Mouse (Mus musculus): ENCODE data around the gene Runx1. TPM values are rescaled to one million over a fixed set of nuclear protein-coding genes. Genes with fewer than 3 reads are reported as not detected.

Runx1 gene
- polyA plus RNA-seq, 1 experiment from 2014 or later, result 4.6 TPM

DNA sequence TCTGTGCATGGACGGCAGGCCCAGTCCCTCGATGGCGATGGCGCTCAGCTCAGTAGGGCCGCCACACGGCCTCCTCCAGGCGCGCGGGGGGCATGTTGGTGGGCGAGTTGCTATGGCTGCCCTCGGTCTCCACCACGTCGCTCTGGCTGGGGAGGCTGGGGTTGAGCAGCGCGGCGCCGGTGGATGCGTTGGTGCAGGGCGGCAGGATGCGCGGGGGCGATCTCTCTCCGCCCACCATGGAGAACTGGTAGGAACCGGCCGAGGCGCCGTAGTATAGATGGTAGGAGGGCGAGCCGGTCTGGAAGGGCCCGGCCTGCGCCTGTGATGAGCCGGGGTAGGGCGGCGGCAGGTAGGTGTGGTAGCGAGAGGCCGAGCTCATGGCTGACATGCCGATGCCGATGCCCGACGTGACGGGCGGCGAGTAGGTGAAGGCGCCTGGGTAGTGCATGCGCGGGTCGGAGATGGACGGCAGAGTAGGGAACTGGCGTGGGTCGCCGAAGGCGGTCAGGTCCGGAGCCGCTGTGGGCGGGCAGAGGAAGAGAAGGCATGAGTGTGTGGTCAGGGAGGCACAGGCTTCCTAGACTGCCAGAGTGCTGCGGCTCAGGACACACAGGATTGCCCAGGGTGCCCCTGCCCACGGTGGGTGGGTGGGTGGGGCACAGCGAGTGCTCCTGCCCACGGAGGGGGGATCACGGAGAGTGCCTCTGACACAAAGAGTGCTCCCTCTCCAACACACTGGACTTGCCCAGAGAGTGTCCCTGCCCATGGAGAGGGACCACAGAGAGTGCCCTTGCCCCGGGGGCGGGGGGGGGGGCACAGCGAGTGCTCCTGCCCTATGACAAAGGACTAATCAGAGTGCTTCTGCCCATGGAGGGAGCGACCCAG lies 220.1 kb downstream of the Runx1 start:
- no peak overlapping the region for H3K9ac ChIP-seq (replicated peaks)
- ATAC-seq (no peak), DNase-seq (peak; percentile 17)
- H3K4me3 ChIP-seq (ENCODE audit: low read depth, low read length), result 0 out of 2 replicates have a peak overlapping the region, but pooled peaks have one; percentile 6
- H3K27me3 ChIP-seq (ENCODE audit: insufficient read depth, low read length), result 0 out of 2 replicates have a peak, but pooled peaks cover 4% of the 10 kb centered on the region
- H3K27ac ChIP-seq (ENCODE audit: low read depth), result no peak overlapping the region
- TF ChIP-seq EP300 (IDR thresholded peaks at IDR 0.05; ENCODE audit: low read depth) (no peak), CTCF (IDR thresholded peaks at IDR 0.05; ENCODE audit: low read depth) (no peak)
- H3K4me1 ChIP-seq (ENCODE audit: insufficient read depth), result no peaks in the 10 kb centered on the region
- WGBS (ENCODE audit: insufficient replicate concordance), result 72% methylated on average over 53 of the region's 64 CpGs
- peak overlapping the region; percentile 32; the same call in 1 of the 2 replicates for H3K4me2 ChIP-seq (ENCODE audit: low read depth, low read length)
- H3K36me3 ChIP-seq (replicated peaks; ENCODE audit: insufficient read depth, low read length), result peaks cover 6% of the 10 kb centered on the region; the same call in 1 of the 2 replicates
- no peaks in the 10 kb centered on the region for H3K9me3 ChIP-seq (ENCODE audit: low read length)

DNA sequence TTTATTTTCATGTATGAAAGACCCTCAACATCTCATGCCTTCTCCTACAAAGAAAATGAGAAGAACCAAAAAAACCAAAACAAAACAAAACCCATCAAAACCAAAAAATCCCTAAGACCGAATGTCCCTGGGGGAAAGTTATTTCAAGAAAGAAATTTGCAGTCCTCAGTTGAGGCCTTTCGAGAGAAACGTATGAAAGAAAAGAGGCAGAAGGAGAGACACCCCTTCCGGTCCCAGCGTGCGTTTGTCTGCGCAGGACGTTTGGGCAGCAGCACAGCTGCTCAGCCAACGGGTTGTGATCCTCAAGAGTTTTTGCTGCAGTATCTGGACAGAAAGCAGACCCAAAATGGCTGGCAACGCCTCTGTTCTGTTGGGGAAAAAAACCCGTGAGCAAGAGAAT lies 223.4 kb downstream of the Runx1 start:
- DNase-seq (no peak), ATAC-seq (no peak)
- 67% methylated on average over 11 of the region's 11 CpGs for WGBS (ENCODE audit: insufficient replicate concordance)
- Histone ChIP-seq H3K36me3 (replicated peaks; ENCODE audit: insufficient read depth, low read length) (peaks cover 6% of the 10 kb centered on the region; the same call in 1 of the 2 replicates), H3K9ac (replicated peaks) (no peak overlapping the region), H3K27me3 (ENCODE audit: insufficient read depth, low read length) (peaks cover 5% of the 10 kb centered on the region; the same call in 1 of the 2 replicates), H3K4me3 (ENCODE audit: low read depth, low read length) (no peak overlapping the region), H3K4me1 (ENCODE audit: insufficient read depth) (no peaks in the 10 kb centered on the region), H3K27ac (ENCODE audit: low read depth) (no peak overlapping the region), H3K4me2 (ENCODE audit: low read depth, low read length) (no peak overlapping the region), H3K9me3 (ENCODE audit: low read length) (no peaks in the 10 kb centered on the region)
- TF ChIP-seq EP300 (IDR thresholded peaks at IDR 0.05; ENCODE audit: low read depth) (no peak), CTCF (IDR thresholded peaks at IDR 0.05; ENCODE audit: low read depth) (no peak)

DNA sequence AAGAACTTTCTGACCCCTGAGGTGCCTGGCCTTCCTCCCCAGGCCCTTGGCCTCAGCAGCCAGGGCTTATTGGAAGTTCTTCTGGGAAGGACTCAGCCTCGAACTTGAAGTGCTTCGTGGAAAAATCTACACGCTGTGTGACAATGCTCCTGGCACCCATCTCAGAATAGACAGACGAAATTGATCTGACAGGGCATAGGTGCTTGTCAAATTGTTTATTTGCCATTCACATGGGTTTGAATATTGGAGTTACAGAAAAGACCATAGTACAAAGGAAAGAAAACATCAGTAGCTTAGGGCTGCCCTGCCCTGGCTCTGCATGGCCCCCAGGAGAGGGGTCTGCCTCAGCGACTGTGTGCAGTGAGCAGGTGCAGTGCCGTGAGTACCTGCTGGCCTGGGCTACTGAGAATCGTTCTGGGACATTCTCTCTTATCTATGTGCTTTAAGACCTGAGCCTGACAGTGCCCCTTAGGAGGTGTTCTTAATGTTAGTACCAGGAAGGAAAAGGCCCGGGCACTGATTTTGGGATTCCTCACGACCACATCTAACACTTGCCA lies 224.6 kb downstream of the Runx1 start:
- ATAC-seq (no peak), DNase-seq (no peak)
- Histone ChIP-seq H3K36me3 (replicated peaks; ENCODE audit: insufficient read depth, low read length) (peaks cover 6% of the 10 kb centered on the region; the same call in 1 of the 2 replicates), H3K27ac (ENCODE audit: low read depth) (no peak overlapping the region), H3K4me1 (ENCODE audit: insufficient read depth) (no peaks in the 10 kb centered on the region), H3K4me3 (ENCODE audit: low read depth, low read length) (no peak overlapping the region), H3K9me3 (ENCODE audit: low read length) (no peaks in the 10 kb centered on the region), H3K27me3 (ENCODE audit: insufficient read depth, low read length) (peaks cover 5% of the 10 kb centered on the region; the same call in 1 of the 2 replicates), H3K9ac (replicated peaks) (no peak overlapping the region), H3K4me2 (ENCODE audit: low read depth, low read length) (no peak overlapping the region)
- TF ChIP-seq CTCF (IDR thresholded peaks at IDR 0.05; ENCODE audit: low read depth) (no peak), EP300 (IDR thresholded peaks at IDR 0.05; ENCODE audit: low read depth) (no peak)
- 59% methylated on average over 9 of the region's 9 CpGs for WGBS (ENCODE audit: insufficient replicate concordance)

DNA sequence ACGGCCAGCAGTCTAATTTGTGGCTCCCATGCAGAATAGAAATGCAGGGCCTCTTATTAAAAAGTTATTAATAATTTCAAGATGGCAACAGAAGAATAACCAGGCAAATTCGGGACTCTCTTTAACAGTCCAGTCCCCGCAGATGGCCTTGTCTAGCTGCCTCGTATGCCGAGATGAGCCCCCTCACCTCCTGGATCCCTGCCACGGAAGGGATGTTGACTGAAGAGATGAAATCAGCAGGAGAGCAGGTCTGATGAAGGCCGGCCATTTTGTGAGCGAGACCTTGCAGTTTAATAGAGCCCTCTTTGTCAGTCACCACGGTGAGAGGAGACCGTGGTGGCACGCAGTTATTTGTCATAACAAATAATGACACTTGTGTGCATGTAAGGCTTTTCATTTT lies 226.5 kb downstream of the Runx1 start:
- WGBS (ENCODE audit: insufficient replicate concordance), result 71% methylated on average over 11 of the region's 11 CpGs
- no peak for DNase-seq

DNA sequence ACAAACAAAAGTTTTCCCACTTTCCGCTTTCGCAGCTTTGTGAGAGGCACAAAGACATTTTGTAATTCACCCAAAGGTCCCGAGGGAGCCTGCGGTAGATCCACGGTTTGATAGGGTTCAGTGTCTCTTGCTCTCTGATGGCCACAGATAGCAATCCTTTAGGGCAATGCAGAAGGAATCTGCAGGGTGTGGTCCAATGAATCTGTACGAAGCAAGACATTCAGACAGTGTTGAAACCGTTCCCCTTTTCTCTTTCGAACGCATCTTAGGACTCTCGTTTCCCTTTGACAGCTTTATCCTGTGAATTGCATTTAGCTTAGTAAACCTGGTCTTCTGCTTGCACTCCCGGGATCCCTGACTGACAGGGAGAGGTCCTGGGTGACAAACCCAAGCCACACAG lies 228.3 kb downstream of the Runx1 start:
- H3K4me1 ChIP-seq (ENCODE audit: insufficient read depth), result no peaks in the 10 kb centered on the region
- H3K4me2 ChIP-seq (ENCODE audit: low read depth, low read length), result no peak overlapping the region
- no peaks in the 10 kb centered on the region for H3K36me3 ChIP-seq (replicated peaks; ENCODE audit: insufficient read depth, low read length)
- H3K9ac ChIP-seq (replicated peaks), result no peak overlapping the region
- ATAC-seq (no peak), DNase-seq (no peak)
- no peak overlapping the region for H3K27ac ChIP-seq (ENCODE audit: low read depth)
- no peaks in the 10 kb centered on the region for H3K9me3 ChIP-seq (ENCODE audit: low read length)
- TF ChIP-seq EP300 (IDR thresholded peaks at IDR 0.05; ENCODE audit: low read depth) (no peak), CTCF (IDR thresholded peaks at IDR 0.05; ENCODE audit: low read depth) (no peak)
- peaks cover 7% of the 10 kb centered on the region; the same call in 1 of the 2 replicates for H3K27me3 ChIP-seq (ENCODE audit: insufficient read depth, low read length)
- H3K4me3 ChIP-seq (ENCODE audit: low read depth, low read length), result no peak overlapping the region
- 51% methylated on average over 11 of the region's 11 CpGs for WGBS (ENCODE audit: insufficient replicate concordance)

More for the DNA sequence above, 226.5 kb downstream of the Runx1 start:
- H3K27ac ChIP-seq (ENCODE audit: low read depth), result no peak overlapping the region
- peaks cover 4% of the 10 kb centered on the region; the same call in 1 of the 2 replicates for H3K27me3 ChIP-seq (ENCODE audit: insufficient read depth, low read length)
- ATAC-seq, result no peak
- no peaks in the 10 kb centered on the region for H3K36me3 ChIP-seq (replicated peaks; ENCODE audit: insufficient read depth, low read length)
- no peaks in the 10 kb centered on the region for H3K4me1 ChIP-seq (ENCODE audit: insufficient read depth)
- H3K4me3 ChIP-seq (ENCODE audit: low read depth, low read length), result no peak overlapping the region
- H3K4me2 ChIP-seq (ENCODE audit: low read depth, low read length), result no peak overlapping the region
- no peak overlapping the region for H3K9ac ChIP-seq (replicated peaks)
- TF ChIP-seq EP300 (IDR thresholded peaks at IDR 0.05; ENCODE audit: low read depth), result no peak
- TF ChIP-seq CTCF (IDR thresholded peaks at IDR 0.05; ENCODE audit: low read depth), result no peak
- no peaks in the 10 kb centered on the region for H3K9me3 ChIP-seq (ENCODE audit: low read length)

DNA sequence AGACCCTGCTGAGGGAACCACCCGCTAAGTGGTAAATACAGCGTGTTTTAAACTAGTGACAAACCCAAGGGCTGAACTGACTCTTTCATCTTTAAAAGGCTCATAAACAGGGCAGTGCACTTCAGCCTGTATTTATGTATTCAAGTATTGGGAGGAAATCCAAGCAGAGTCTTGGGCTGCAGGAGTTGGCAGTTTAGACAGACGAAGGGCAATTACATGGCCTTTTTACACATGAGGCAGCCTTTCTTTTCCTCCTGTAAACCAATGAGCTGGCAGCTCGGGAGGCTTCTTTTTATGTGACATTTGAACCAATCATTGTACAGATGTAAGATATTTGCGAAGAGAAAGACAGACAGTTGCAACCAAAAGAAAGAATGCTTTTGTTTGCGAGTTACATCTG lies 233.7 kb downstream of the Runx1 start:
- no peaks in the 10 kb centered on the region for H3K9me3 ChIP-seq (ENCODE audit: low read length)
- no peak overlapping the region for H3K4me3 ChIP-seq (ENCODE audit: low read depth, low read length)
- peaks cover 4% of the 10 kb centered on the region; the same call in 1 of the 2 replicates for H3K27me3 ChIP-seq (ENCODE audit: insufficient read depth, low read length)
- ATAC-seq (no peak), DNase-seq (no peak)
- H3K4me1 ChIP-seq (ENCODE audit: insufficient read depth), result no peaks in the 10 kb centered on the region
- H3K27ac ChIP-seq (ENCODE audit: low read depth), result no peak overlapping the region
- no peak overlapping the region for H3K9ac ChIP-seq (replicated peaks)
- TF ChIP-seq CTCF (IDR thresholded peaks at IDR 0.05; ENCODE audit: low read depth) (no peak), EP300 (IDR thresholded peaks at IDR 0.05; ENCODE audit: low read depth) (no peak)
- no peaks in the 10 kb centered on the region for H3K36me3 ChIP-seq (replicated peaks; ENCODE audit: insufficient read depth, low read length)
- 76% methylated on average over 6 of the region's 6 CpGs for WGBS (ENCODE audit: insufficient replicate concordance)
- H3K4me2 ChIP-seq (ENCODE audit: low read depth, low read length), result no peak overlapping the region

Measured in liver, postnatal 0 days (tissue).